Mouse (Mus musculus) cerebellum, adult 11 months (tissue): ENCODE data around the gene Zdhhc1.

Source experiments
- DNase-seq: peaks from one replicate; pipeline ENCODE4 v3.0.0; 2022

Zdhhc1 gene

GRCm38 (mm10) chr8:105451903-105452603 is 44.6 kb downstream of the Zdhhc1 start:
- DNase-seq, result no peak

GRCm38 (mm10) chr8:105450977-105451376 is 45.7 kb downstream of the Zdhhc1 start:
- DNase-seq, result no peak

GRCm38 (mm10) chr8:105448596-105448995 is 48.1 kb downstream of the Zdhhc1 start:
- DNase-seq, result no peak

DNA sequence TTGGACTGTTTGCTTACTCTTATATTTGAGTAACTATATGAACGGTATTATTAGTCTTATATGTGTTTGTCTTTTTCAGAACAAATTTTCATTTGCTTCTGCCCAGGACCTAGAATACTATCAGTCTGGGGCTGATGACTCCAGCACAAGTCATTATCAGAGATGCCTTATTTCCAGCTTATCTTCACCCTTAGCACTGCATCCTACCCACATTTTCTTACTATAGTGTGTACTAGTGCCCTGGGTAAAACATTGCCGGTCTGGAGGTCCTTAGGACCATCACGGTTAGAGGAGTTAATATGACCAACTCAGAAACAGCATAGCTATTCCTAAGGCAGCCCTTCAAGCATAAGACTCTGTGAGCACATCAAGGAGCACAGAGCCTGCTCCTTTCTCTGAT is 48.5 kb downstream of the Zdhhc1 start:
- no peak for DNase-seq

DNA sequence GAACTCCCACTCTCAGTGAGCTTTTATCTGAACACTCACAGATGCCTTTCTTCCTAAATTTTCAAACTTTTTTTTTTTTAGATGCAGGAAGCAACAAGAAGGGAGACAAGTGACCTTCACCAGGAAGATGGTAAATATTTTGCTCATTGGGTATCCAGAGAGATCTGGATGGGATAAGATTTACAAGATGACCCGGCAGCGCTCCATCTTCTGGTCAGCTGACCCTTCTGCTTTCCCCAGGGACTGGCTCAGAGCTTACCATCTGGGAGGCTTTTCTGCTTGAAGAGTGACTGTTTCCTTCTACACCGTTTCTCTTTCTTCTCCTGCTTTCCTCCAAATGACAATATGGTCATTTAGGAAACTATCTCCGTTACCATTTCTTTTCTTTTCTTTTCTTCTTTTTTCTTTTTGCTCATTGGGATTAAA is 50.6 kb downstream of the Zdhhc1 start:
- no peak for DNase-seq

DNA sequence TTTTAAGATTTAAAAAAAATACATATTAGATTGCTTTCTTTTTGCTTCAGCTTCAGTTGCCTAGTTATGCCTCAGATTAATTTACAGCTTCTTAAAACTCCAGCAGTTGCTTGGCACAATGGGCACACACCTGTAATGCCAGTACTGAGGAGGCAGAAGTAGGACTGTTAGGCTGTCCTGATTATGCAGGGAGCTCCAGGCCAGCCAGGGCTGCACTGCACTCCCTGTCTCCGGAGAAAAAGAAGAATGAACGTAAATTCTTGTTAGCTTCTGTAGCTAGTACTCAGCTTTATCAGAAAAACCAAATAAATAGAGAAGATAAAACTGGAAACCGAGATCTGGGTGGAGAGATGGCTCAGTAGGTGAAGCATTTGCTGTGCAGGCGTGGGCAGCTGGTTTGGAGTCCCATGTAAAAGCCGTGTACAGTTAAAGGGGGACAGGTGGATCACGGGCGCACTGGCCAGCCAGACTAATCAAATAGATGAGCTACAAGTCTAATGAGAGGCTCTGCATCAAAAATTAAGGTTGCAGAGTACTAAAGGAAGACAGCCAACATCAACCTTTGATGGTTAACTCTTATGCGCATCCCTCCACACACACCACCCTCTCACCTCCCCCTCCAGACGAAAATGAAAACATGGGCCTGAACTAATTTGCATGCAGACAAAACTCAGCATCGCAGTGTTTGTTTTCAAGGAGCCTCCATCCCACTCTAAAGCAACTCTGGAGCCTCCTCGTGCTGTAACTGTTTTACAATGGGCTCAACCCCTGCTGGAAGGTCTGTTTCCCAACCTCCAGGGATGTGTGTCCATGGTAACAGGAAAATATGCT is 51.2 kb downstream of the Zdhhc1 start:
- no peak for DNase-seq

DNA sequence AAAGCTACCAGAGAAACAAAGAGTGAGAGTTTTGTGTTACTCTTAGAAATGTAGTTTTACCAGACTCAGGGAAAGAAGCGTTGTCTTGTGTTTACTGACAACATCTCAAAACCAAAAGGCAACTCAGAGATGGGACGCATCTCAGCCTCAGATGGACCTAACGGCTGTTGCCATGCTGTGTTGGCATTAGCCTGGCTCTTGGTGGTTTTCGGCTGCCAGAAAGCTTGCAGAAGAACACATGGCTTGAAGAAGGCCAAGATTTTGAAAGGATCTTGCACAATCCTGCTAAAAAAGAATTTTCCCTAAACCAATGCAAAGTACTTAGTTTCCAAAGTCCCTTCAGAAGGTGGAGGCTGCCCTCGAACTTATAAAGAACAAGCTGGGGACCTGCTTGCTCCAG is 54.0 kb downstream of the Zdhhc1 start:
- no peak for DNase-seq

DNA sequence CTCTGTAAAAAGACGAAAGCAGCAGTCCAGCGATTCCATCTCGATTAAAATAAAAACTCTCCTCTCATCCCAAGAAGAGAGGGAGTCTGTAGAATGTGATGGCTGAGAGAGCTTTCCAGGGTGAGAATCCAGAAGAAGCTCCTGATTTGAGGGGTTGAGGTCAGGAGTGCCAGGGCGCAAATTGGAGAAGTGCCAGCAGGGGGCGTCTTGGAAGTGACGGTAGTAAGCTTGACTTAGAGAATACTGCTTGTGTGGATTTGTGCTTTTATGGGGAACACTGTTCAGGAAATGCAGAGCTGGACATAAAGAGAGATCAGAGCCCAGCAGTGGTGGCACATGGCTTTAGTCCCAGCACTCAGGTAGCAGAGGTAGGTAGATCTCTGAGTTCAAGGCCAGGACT is 55.3 kb downstream of the Zdhhc1 start:
- no peak for DNase-seq

DNA sequence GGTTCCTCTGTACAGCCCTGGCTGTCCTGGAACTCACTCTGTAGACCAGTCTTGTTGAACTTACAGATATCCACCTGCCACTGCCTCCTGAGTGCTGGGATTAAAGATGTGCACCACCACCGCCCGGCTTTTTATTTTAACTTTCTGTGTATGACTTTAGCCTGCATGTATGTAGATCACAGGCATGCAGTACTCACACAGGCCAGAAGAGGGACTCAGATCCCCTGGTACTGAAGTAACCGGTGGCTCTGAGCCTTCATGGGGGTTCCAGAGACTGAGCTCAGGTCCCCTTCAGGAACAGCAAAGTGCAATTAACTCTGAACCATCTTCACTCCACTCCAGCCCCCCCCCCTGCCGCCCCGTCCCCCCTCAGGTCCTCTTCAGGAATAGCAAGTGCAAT is 57.8 kb downstream of the Zdhhc1 start:
- DNase-seq, result no peak

- DNase-seq, result no peak
These were observed 59.5 kb downstream of the Zdhhc1 start for GRCm38 (mm10) chr8:105437078-105437748.

GRCm38 (mm10) chr8:105436218-105436617 is 60.5 kb downstream of the Zdhhc1 start:
- no peak for DNase-seq

- DNase-seq, result no peak
These were observed 62.6 kb downstream of the Zdhhc1 start for GRCm38 (mm10) chr8:105434136-105434535.

- DNase-seq, result no peak
These were observed 63.2 kb downstream of the Zdhhc1 start for GRCm38 (mm10) chr8:105433511-105433910.

- no peak for DNase-seq
These were observed 63.7 kb downstream of the Zdhhc1 start for GRCm38 (mm10) chr8:105433021-105433420.

- no peak for DNase-seq
These were observed 64.8 kb downstream of the Zdhhc1 start for GRCm38 (mm10) chr8:105431743-105432515.

DNA sequence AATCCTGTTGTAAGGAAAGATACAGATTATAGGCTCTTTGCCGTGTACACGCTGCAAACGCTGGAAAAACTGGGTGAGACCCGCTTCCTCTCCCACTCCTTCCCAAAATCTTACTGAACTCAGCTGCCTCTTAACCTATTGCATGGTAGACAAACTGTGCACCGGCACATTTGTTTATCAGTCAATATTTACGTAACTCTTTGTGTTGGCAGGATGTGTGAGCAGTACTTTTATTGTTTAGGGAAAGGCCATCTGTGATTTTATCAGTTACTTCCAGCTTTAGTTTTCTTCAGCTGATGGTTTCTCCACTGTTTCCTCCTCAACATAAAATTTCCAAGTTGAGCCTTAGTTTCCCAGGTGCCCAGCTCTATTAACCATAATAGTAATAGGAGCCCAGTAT is 69.8 kb downstream of the Zdhhc1 start:
- no peak for DNase-seq
